Mouse (Mus musculus): ENCODE measurements at regions not wholly inside any gene's neighbourhood (a gene's known extent, or its start where the extent isn't known, plus 50 kb on each side); places are given as distances from the start of the nearest gene placed in this dataset.

- no peak for TF ChIP-seq CTCF (conservative IDR thresholded peaks at IDR 0.05; ENCODE audit: insufficient read depth, insufficient read length, low read depth, low read length)
- TF ChIP-seq POLR2A (IDR thresholded peaks at IDR 0.05; ENCODE audit: low read depth, low read length): no peak
Observed at GRCm38 (mm10) chr2:45751746-45752145, 634.6 kb upstream of the Zeb2 start.

Measured in kidney, adult 2 months (tissue).